Mouse (Mus musculus): ENCODE results near the gene Ncbp2.

Gene Ncbp2

DNA sequence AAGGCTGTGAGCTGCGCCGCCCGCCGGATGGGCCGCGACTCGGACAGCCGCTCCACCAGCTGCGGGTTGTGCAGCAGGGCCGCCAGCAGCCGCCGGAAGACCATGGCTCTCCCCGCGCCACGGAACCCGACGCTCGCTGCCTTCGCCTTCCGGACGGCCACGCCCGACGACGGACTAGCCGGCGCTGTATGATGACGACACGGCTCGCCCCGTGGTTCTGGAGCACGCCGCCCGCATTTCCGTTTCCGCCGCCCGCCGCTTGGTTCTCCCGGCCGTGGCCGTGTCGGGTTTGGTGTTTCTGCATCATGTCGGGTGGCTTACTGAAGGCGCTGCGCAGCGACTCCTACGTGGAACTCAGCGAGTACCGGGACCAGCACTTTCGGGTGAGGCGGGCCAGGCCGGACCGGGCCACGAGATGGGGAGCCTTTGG is at the start of gene Ncbp2, which contains the start of gene 0610012G03Rik:
TSS of gene Ncbp2 (plus strand) at position 169 of the 430 bp plus-strand sequence.
TSS of gene 0610012G03Rik (minus strand) at position 150 of the 430 bp plus-strand sequence.
- under 1% methylated on average over 55 of the region's 55 CpGs for WGBS

DNA sequence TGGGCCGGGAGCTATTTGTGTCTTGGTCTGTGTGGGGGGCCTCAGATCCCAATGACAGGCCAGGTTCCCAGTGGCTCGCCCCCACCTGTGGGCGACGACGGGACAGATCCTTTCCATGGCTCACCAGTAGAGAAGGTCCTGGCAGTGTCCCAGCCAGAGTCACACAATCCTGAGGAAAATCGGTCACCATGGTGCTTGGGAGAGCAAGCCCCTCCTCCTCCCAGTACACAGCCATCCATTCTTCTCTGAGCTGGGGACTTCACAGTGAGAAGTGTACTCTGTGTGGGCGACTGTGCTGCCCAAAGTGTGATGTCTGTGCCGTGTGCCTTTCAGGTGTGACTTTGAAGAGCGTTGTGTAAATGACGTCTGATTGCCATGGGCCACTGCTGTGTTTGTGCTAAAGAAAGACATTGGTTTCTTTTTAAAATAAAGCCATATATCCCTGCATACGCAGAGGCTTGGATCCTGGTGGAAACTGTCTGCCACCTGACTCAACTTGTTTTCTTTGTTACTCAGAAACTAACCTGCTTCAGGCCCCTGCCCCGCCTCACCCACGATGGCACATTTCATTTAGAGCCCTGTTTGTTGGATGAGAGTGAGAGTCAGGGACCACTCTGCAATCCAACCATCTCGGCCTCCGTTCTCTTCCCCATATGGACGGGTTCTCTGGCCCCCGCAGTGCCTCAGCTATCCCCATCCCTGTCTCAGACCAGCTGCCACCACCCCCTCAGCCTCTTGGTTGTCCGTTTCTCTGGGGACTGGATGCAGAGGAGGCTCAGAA is 49.6 kb upstream of the Ncbp2 start:
- WGBS, result 30% methylated on average over 18 of the region's 18 CpGs

DNA sequence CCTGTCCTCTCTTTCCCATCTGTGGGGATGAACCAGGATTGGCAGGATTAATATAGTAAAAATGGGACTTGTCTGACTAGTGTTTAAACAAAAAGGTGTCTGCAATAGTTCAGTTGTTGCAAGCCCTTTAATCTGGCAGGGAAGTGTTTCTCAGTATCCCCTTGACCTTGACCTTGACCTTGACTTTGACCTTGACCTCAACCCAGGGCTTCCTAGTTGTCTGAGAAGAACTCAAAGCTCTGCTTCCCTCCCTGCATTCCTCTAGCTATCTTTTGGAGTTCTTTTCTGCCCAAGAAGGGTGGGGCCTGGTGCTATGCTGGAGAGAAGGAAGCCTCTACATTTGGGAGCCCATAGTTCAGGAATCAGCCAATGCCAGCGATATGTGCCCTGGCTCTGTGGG is 46.4 kb upstream of the Ncbp2 start:
- WGBS, result 85% methylated on average over 1 of the region's 1 CpGs

DNA sequence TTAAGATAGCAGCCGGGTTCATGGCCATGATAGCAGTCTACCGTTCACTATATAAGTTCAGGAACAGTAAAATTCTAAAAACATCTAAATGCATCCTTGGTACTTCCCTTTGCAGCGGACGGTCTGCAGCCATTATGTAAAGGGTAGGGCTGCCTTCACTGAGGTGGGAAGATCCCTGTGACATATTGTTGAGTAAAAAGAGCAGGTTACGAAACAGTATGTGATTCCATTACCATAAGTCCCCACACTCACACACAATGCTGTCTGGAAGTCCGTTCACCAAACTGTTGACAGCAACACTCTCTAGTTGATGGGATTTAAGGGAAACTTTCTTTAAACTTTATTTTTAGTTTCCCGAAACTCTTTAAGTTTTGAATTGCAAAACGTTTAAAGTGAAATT is 45.1 kb upstream of the Ncbp2 start:
- WGBS, result 58% methylated on average over 8 of the region's 8 CpGs

DNA sequence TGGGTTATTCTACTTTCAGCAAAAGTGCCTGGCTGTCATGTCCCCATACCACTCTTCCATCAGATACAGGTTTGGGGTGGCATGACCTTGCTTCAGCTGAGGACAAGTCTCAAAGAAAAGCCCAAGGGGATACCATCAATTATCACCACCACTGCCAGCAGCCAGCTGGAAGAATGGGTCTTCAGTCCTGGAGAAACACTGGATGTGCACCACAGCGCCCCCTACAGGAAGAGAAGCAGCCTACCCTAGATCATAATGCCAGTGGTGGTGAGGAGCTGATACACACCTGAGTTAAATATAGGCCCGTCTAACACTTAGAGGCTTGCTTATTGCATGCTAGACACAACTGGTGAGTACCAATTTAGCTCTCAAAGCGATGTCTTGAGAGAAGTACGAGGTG is 43.0 kb upstream of the Ncbp2 start:
- WGBS, result 58% methylated on average over 4 of the region's 4 CpGs

DNA sequence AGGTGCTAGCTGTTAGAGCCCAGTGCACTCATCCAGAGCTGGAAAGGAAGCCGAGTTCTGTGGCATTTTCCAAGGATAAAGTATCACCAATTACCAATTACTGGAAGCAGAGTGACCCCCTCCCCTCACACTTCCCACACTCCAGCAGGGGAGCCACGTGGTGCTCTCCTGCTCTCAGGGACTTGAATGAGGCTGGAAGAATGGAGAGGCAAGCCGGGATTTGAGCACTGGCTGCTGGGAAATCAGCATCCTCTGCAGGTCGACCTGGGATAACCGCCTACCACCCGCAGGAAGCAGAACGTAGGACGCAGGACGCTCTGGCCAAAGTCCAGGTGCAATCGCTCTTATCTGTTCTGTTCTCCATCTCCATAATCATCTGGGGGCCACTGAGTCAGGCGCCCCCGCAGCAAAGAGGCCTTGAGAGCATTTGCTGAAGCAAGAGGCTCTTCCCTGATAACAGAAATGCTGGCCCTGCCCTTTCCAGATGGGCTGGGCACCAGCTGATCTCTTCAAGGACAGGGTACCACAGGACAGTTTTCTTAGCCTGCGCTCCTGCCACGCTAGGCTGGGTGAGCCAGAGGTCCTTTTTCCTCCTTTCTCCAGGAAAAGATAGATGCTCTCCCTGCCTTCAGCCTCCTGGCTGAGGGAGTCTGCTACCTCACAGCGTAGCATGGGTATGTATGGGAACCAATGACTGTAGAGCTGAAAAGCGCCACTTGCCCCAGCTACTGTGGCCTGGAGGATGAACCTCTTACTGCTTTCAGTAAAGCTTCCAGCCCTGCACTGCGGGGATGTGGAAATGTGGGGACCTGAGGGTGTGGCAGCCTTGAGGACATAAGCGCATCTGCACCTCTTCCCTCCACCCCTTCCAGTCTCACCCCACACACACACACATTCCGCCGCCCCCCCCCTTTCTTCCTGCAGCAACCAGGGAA is 42.2 kb upstream of the Ncbp2 start:
- WGBS, result 32% methylated on average over 20 of the region's 20 CpGs

DNA sequence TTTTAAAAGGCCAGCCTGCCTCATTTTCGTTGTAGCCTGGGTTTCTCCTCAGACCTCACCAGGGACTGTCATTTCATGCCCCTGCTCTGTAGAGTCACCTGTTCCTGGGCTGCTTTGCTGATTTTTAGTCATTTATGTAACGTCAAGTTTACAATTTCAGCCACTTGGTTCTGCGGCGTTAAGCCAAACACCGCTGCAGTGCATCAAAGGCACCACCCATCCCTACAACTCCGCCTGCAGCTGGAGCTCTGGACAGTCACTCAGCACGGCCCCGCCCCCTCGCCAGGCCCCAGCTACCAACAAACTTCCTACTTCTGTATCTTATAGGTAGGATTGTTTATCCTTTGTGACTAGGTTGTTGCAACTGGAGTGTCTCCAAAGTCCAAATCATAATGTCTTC is 41.4 kb upstream of the Ncbp2 start:
- 23% methylated on average over 9 of the region's 9 CpGs for WGBS

DNA sequence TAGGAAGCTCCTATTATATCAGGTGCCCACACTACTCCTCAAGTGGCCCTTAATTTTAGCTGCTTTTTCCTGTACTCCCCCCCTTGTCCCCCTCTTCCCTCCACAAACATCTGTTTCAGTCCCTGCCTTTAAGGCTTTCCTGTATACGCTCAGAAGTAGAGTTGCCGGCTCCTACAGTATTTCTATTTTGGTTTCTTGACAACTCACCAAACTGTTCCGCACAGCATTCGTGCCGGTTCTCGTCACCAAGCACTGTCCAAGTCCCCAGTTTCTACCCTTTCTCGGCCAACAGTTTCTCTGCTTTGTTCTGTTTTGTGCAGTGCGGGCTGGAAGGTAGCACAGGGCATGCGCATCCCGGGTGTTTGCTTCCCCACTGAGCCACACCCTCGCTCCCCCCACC is 39.4 kb upstream of the Ncbp2 start:
- WGBS, result 35% methylated on average over 11 of the region's 11 CpGs

DNA sequence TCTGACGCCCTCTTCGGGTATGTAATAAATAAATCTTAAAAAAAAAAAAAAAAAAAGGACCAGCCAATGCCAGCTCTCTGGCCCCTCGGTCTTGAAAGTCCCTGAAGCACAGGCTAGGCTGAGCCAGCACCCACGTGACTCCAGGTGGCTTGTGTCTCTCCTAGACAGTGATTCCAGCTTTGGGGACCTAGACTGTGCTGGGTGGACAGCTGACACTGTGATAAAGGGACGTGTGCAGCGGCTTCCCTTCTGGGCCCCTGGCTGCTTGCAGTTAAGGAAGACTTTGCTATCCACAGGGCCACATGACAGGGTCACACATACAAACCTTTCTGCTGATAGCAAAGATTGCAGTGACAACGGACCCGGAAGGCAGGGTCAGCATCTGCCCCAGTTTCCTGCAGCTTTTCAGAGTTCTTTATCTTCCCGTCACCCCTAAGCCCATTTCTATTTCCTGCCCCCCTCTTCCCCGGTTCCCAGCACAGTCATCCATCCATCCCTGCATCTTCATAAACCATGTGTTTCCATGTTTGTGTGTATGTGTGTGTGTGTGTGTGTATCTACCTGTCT is 37.9 kb upstream of the Ncbp2 start:
- 70% methylated on average over 10 of the region's 10 CpGs for WGBS

DNA sequence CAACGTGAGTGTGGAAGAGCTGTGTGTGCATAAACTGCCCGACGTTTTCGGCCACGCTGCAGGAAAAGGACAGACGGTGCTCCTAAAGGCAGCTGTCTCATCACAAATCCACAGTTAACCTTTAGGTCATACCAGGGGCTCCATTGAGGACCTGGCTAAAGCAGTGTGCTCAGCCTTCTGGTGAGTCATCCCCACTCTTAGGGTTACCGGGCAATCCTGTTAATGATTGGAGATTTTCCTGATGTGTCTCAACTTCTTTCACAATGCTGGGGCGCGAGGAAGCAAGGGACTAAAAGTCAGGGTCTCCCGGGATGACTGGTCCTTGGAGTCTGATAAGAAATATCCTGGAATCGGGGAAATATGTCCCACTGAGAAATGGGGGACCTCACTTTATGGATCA is 30.5 kb upstream of the Ncbp2 start:
- 83% methylated on average over 11 of the region's 11 CpGs for WGBS

DNA sequence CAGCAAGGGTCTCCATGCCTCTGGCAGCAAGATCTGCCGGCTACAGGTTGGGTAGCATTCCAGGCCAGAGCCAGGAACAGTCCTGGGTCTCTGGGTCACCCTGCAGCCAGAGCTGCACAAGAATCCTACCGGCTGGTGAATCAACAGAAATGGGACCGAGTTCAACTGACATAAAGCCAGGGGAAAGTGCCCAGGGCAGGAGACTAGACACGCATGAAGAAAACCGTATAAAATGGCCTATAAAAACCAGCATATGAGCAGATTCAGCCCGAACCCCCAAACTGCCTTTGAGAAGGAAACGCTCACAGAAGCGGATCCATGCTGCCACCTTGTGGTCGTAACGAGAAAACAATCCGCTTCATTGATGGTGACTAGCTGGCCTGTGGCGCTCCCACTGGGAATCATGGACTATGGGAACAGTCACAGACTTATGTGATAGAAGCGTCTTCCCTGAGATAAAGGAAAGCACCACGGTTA is 30.0 kb upstream of the Ncbp2 start:
- WGBS, result 2% methylated on average over 14 of the region's 14 CpGs

DNA sequence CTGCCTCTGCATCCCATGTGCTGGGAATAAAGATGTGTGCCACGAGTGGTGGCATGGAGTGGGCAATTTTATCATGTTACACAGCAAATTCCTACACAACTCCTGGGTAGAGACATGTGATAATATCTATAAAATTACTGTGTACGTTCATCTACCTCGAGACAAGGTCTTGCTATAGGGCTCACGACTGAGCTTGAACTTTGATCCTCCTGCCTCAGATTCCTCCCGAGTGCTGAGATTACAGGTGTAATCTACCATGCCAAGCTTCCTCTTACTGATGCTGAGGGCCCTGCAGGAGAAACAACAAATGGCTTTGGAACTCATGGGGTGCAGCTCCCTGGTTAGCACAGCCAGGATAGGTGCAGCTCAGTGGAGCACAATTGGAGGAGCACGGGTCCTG is 23.9 kb upstream of the Ncbp2 start:
- WGBS, result 92% methylated on average over 6 of the region's 6 CpGs

DNA sequence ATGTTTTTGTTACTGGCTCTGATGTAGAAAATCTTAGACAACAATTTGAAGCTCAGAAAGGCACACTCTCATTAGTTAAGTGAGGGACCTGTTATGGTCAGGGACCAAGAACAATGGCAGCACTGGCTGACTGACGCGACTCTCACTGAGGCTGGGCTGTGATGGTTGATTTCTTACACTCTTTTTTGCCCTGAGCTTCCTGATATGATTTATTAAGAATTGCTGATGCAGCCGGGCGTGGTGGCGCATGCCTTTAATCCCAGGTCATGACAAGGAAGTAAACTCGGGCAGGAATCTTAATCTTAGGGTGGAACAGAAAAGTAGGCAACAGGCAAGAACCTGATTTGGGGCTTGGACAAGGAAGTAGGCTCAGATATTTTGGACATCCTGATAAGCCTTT is 22.2 kb upstream of the Ncbp2 start:
- 88% methylated on average over 6 of the region's 6 CpGs for WGBS

DNA sequence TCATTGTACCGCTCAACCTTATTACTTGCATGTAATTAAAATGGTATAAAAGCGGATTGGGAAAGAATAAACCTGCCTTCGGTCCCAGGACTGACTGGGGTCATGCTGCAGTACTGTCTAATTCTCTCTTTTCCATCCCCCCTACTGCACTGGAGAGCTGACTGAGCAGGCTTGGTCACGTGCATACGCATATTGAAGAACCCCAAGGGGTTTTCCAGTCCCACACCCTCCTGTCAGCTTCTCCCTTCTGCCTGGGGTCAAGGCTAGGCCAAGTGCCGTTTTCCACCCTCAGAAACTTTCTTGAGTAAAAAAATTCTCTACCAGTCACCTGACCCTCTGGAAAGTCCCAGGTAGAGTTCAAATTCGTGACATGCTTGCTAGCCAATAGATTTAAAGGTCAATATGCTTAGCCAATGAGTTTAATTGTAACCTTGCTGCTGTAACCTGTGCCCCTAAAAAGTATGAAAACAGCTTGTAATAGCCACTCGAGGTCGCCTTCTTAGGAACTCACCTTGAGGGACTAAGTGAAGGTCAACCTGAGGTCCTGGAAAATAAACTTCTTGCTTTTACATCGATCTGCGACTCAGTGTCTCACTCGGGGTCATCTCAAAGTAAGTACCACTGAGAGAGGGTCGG is 21.6 kb upstream of the Ncbp2 start:
- 89% methylated on average over 13 of the region's 13 CpGs for WGBS

DNA sequence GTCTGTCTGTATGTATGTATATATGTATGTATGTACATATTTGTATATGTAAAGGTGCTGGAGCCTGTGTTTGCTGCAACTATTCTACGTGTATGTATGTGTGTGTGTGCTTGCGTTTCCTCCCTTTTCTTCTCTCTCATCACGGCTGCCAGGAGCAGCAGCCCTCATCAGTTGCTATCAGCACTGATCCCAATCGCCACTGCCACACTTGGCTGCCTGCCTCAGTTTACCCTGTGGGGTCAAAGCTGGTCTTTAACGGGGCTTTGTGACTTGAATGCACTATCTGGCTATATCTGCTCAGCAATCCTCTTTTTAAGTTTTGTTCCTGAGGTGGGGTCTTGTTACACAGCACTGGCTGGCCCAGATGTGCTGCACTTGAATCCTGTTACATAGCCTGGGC is 20.9 kb upstream of the Ncbp2 start:
- WGBS, result 92% methylated on average over 5 of the region's 5 CpGs

DNA sequence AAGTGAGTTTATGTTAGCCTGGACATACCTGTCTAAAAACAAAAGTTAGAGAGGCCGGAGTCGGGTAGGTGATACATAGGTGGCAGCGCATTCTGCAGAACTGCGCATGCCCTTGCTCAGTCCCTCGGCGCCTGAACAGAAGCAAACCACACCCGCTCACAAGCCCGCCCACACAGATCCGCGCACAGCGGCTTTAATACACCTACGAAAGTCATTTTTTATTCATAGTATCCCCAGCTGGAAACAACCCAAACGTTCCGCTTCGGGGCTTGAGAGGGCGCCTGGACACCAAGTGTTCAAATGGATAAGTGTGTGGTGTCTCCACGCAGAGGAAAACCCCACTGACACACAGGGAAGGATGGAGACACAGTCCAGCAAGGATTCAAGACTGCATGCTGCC is 17.0 kb upstream of the Ncbp2 start:
- WGBS, result 55% methylated on average over 17 of the region's 17 CpGs

DNA sequence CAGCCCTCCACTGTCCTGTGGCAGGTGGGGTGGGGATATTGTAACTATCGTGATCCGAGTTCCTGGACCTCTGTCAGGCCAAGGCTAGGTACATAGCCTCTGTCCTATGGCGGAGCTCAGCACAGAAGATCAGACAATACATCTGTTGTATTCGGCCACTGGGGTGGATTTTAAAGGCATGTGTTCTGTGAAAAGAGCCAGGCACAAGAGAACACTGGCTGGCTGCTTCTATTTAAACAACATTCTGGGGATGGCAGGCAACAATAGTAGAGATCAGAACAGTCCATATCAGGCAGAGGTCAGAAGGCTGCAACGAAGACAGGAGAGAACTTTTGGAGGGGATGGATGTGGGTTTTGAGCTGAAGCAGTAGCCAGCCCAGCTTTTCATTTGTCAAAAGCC is 16.1 kb upstream of the Ncbp2 start:
- 56% methylated on average over 5 of the region's 5 CpGs for WGBS

DNA sequence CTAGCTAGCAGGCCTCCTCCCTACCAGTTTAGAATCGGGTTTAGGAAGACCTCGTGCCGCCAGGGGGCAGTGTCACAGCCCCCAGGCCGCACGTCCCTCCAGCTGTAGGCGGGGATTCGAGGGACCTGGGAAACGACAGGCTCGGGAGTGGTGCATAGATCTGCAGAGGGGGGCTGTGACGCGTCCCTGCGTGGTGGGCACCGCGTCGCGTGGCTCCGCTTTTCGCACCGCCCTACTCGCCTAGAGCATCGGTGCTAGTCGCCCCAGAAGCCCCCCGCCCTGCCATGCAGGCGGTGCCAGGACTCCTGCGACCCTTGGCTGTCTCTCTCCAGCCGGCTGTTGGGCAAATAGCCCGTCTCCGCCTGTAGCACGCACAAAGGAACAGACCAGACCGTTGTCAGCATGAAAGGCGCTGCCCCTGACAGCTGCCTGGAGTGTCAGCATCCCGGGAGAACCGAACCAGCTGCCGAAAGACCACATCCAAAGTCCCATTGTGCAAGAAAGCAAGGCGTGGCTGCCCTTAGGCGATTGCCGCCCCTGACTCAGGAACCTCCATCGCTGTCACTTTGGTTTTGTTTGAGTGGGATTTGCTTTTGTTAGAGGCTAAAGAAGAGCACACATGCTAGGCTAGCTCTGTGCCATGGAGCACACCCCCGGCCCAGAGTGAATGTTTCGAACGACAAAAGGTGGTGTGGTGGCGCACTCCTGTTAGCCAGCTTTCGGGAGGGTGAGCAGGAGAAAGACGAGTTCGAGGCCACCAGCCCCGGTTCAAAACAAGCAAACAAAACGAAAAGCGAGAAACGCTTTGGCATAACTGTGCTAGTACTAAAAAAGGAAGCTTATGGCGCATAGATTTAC is 15.2 kb upstream of the Ncbp2 start:
- WGBS, result under 1% methylated on average over 50 of the region's 50 CpGs

DNA sequence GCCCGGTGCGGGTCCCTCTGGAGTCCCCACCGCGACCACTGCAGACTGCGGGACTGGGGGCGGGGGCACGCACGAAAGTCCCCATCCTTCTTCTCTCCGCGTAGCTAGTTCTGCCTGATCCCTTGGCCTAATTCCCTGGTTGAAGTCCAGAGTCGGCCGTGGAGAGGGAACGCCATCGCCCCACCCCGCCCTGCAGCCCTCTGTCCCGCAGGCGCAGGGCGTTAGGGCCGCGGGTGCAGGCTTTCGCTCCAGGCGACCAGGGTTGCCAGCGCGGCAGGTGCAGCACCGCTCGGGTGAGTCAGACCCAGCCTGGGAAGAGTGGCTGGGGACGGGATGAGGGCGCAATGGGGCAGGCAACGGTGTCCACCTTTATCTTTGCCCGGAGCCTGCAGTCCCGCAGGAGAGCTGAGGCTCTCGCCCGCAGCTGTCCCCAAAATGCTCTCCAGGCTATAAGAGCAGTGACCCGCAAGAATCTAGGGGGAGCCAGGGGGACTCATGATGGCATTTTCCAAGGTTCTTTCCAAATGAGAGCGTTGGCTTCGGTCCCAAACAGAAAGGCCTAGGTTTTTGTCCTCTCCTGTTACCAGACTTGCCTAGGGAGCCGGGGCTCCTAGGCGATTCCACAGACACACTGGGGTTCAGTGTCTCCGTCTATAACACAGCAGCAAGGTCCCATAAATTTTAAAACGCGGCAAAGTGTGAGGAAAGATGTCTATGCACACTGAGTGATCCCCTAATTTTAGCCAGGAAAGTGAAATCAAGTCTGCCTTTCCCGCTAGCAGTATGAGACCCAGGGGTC is 14.4 kb upstream of the Ncbp2 start, which contains the start of gene Pigz:
TSS of gene Pigz (plus strand) at position 101 of the 799 bp plus-strand sequence.
- 5% methylated on average over 42 of the region's 42 CpGs for WGBS

DNA sequence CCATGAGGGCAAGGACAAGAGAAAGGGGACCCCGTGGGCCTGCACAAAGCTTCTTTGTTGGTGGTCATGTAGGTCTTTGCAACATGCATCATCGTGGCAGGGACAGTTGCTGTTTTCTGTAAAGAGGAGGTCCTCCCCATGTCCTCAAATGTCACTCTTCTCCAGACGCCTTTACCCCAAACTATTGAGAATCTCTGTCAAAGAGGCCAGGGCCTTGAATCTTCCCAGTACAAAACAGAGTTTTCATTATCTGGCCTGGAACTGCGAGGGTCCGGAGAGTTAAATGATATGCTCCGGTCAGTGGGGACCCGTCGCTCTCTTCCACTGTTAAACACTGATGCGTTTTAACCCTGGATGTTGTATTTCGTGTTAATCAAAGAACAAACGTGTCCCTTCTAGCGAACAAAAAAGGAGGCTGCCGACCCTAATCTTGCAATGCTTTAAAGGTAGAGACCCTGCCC is 13.7 kb upstream of the Ncbp2 start:
- 26% methylated on average over 13 of the region's 13 CpGs for WGBS

Measured in cerebral cortex, adult 2 months (tissue).